Mouse (Mus musculus) heart, adult 2 months (tissue): ENCODE measurements around the gene Ctbs.

Experiments
- CTCF ChIP-seq: fragments of 200-600 bp; IDR thresholded peaks from 2 replicates; pipeline ENCODE4 v1.8.1; 2022; ENCODE audit warnings: antibody characterized with exemption, mild to moderate bottlenecking, moderate library complexity
- POLR2A ChIP-seq: fragments of 200-500 bp; IDR thresholded peaks from 2 replicates; pipeline ENCODE4 v1.6.1; 2011; ENCODE audit warnings: mild to moderate bottlenecking, low read depth, low read length, control low read depth; ENCODE audit not compliant: insufficient read depth

GRCm38 (mm10) chr3:146473741-146474140 lies 24.1 kb downstream of the Ctbs start:
- no peak for TF ChIP-seq CTCF
- TF ChIP-seq POLR2A = no peak
